Mouse (Mus musculus) bone marrow macrophage, adult 2 months (primary cell): ENCODE data around the gene Reg3d.

ENCODE experiments used
- CTCF ChIP-seq: IDR thresholded peaks from 2 replicates; pipeline ENCODE4 v1.5.1; 2012; ENCODE audit warnings: low read depth, mild to moderate bottlenecking, low read length, moderate library complexity
- POLR2A ChIP-seq: IDR thresholded peaks from 2 replicates; pipeline ENCODE4 v1.6.1; 2012; ENCODE audit warnings: mild to moderate bottlenecking, low read depth, low read length, borderline replicate concordance

- TF ChIP-seq POLR2A = no peak
- TF ChIP-seq CTCF = no peak
These were observed 1.7 kb upstream of the Reg3d start, which contains the start of gene Reg3a for GRCm38 (mm10) chr6:78380409-78380808.
